Mouse (Mus musculus) erythroblast, embryonic 14.5 days (primary cell): ENCODE data around the gene Hcn3. TPM values are rescaled to one million over a fixed set of nuclear protein-coding genes. Genes with fewer than 3 reads are reported as not detected.

Source experiments
- H3K27me3 ChIP-seq: 2 replicates; pipeline ENCODE4 v1.6.1; 2012; ENCODE audit warnings: inconsistent platforms; ENCODE audit not compliant: control insufficient read depth
- H3K36me3 ChIP-seq: 2 replicates; pipeline ENCODE4 v1.6.1; 2012; ENCODE audit warnings: mild to moderate bottlenecking, inconsistent platforms; ENCODE audit not compliant: control insufficient read depth
- H3K4me1 ChIP-seq: 2 replicates; pipeline ENCODE4 v1.6.1; 2012; ENCODE audit warnings: inconsistent platforms; ENCODE audit not compliant: control insufficient read depth
- H3K4me3 ChIP-seq: replicated peaks from 2 replicates; pipeline ENCODE3; 2012; ENCODE audit warnings: moderate library complexity, mild to moderate bottlenecking, inconsistent platforms
- H3K9me3 ChIP-seq: 2 replicates; pipeline ENCODE4 v1.6.1; 2012; ENCODE audit warnings: low read length, inconsistent platforms, mixed read lengths; ENCODE audit not compliant: control insufficient read depth
- GATA1 ChIP-seq: IDR thresholded peaks from 2 replicates; pipeline ENCODE4 v1.6.1; 2012; ENCODE audit warnings: low read length, inconsistent platforms, mixed read lengths
- TAL1 ChIP-seq: IDR thresholded peaks from 3 replicates; pipeline ENCODE4 v1.6.1; 2012; ENCODE audit warnings: low read length, inconsistent platforms, mixed read lengths
- polyA plus RNA-seq: library from polyadenylated mRNA; stranded (reverse); fragments of >175 nt; gene quantifications from 2 replicates; pipeline ENCODE4 v1.2.3, GENCODE M21; 2012

Gene Hcn3
- polyA plus RNA-seq, 1 experiment = 0.02 TPM

DNA sequence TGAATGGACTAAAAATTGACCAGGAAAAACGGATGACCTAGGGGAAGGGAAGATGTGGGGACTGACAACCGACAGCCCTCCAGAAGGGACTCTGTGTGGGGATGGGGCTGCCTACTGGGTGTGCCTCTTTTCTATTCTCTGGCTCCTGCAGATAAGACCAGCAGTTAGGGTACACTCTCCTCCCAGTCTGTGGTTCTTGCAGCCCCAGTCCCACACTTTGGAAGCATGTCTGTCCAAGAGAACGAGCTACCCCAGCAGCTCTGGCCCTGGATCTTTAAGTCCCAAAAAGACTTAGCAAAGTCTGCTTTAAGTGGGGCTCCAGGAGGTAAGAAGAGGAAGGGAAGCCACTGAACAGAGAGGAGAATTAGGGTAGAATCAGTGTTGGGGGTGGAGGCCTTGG is 24.0 kb downstream of the Hcn3 start, which contains the start of gene Pklr:
Gene Pklr (plus strand): TSS at position 185 of the 400 bp plus-strand sequence.
- peaks cover 95% of the 10 kb centered on the region for H3K4me1 ChIP-seq
- peaks cover under 1% of the 10 kb centered on the region; the same call in 1 of the 2 replicates for H3K9me3 ChIP-seq
- H3K4me3 ChIP-seq = peak within 1 kb of the TSS; percentile 83
- H3K36me3 ChIP-seq = peaks cover 48% of the 10 kb centered on the region
- H3K27me3 ChIP-seq = no peaks in the 10 kb centered on the region
- peak; percentile 25; the same call in 1 of the 2 replicates for TF ChIP-seq GATA1
- TF ChIP-seq TAL1 = 0 out of 3 replicates have a peak, but pooled peaks have one; percentile 21

DNA sequence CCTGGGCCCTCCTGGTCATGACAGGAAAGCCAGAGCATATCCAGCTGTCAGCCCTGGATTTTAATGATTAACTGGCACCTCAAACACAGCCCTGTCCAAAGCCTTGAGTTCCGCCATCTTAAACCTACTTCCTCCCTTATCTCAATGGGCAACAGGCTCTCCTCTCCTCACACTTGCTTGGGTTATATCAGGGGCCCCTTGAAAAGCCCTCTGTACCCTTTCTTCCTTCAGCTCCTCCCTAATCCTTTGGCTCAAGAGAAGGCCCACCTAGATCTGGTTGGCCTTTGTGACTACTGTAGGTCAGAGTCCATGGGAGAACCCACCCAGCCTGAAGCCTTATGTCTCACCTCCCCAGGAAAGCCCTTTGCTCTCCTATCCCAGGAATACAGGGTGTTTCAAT is 26.2 kb downstream of the Hcn3 start:
- no peaks in the 10 kb centered on the region for H3K27me3 ChIP-seq

DNA sequence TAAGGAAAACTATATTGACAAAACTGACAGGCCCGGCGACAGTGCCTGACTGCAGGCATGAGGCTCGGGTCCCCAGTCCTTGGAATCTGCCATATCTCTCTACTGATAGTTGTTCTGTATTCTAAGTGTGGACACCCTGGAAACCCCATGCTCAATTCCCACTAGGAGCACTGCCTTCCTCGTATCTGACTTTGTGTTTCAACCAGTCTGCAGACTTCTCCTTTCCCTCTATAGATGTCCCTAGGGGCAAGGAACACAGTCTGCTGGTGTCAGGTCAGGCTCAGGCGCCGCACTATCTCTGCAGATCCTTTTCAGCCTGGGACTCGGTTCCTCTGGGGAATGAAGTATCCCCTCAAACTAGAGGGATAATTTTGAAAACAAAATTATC is 26.9 kb downstream of the Hcn3 start:
- no peaks in the 10 kb centered on the region for H3K27me3 ChIP-seq
- no peaks in the 10 kb centered on the region for H3K9me3 ChIP-seq
- H3K4me1 ChIP-seq = peaks cover 95% of the 10 kb centered on the region
- peaks cover 21% of the 10 kb centered on the region for H3K36me3 ChIP-seq
- H3K4me3 ChIP-seq = peak overlapping the region; percentile 66
- TF ChIP-seq GATA1 = no peak
- no peak for TF ChIP-seq TAL1

More for the DNA sequence above, 26.2 kb downstream of the Hcn3 start:
- H3K4me3 ChIP-seq = peak overlapping the region; percentile 66
- TF ChIP-seq GATA1 (no peak; the same call in 1 of the 2 replicates), TAL1 (no peak)
- H3K9me3 ChIP-seq = no peaks in the 10 kb centered on the region
- peaks cover 95% of the 10 kb centered on the region for H3K4me1 ChIP-seq
- peaks cover 28% of the 10 kb centered on the region for H3K36me3 ChIP-seq

DNA sequence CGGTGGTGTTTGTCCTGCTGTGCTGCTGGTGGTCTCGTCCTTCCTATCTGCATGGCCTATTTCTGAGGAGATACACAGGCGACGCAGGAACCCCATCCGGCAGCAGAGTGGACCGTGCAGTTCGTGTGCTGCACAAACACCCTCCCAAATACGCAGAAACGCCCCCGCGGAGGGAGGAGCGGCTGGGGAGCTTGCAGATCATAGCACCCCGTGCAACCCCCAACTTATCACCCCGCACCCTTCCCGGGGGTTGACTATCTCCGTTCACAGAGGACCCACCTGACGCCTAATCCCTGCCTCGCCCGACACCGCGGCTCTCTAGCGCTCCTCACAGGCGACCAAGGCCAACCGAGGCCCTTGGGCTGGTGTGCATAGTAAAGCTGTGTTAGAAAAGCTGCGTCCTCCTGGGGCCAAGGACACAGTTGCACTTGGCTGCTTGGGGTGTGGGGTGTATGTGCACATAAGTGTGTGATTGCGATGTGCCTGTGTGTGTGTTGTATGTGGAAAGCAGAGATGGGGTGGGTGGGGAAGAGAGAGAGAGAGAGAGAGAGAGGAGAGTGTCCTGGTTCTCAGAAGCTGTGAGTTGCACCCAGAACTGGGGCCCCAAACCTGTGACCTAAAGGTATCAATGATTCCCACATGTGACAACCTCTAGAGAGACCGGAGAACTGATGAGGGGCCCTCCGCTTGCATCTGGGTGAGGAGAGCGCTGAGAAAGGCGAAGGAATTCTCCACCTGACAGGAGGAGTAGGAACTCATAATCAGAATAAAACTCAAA is 27.5 kb downstream of the Hcn3 start:
- Histone ChIP-seq H3K4me1 (peaks cover 95% of the 10 kb centered on the region), H3K36me3 (peaks cover 15% of the 10 kb centered on the region), H3K4me3 (peak overlapping the region; percentile 66), H3K9me3 (no peaks in the 10 kb centered on the region), H3K27me3 (no peaks in the 10 kb centered on the region)
- TF ChIP-seq TAL1 (peak; percentile 74), GATA1 (peak; percentile 65)

DNA sequence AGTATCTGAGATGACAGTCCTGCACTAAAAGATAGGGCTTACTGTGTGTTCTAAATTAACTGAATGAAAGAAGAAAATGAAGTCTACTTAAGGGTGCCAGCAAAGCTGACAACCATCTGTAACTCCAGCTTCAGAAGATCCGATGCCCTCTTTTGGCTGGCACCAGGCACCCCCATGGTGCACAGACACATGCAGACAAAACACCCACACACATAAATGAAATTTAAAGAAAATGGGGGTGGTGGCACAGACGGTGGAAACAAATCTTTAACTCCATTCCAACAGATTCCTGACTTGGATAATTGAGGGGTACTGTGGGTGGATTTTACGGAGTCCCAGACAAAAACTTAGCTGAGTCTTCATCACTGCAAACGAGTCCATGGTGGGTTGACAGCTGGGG is 28.2 kb downstream of the Hcn3 start:
- no peak for TF ChIP-seq GATA1
- TF ChIP-seq TAL1 = no peak

DNA sequence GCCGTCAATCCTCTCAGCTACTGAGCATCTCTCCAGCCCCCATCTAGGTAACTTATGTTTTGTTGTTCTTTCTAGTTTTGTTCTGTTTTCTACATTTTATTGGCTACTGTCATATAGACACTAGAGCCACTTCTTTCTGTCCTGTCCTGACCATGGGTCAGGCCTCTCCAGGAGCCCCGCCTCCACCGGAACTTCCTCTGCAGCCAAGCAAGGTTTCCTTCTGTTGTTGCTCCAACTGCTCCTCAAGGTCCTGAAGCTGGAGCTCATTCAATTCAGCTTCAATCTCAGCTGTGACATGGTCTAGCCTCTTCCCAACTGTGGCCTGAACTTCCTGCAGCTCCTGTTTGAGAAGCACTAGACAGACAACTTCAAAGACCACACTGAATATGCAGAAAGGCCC is 30.1 kb downstream of the Hcn3 start:
- Histone ChIP-seq H3K4me3 (no peak overlapping the region), H3K27me3 (no peaks in the 10 kb centered on the region), H3K9me3 (no peaks in the 10 kb centered on the region), H3K4me1 (peaks cover 78% of the 10 kb centered on the region), H3K36me3 (peaks cover 5% of the 10 kb centered on the region)
- TF ChIP-seq TAL1 (no peak), GATA1 (no peak)

More for the DNA sequence above, 28.2 kb downstream of the Hcn3 start:
- Histone ChIP-seq H3K4me3 (peak overlapping the region; percentile 66), H3K27me3 (no peaks in the 10 kb centered on the region), H3K9me3 (no peaks in the 10 kb centered on the region), H3K4me1 (peaks cover 91% of the 10 kb centered on the region), H3K36me3 (peaks cover 9% of the 10 kb centered on the region)

DNA sequence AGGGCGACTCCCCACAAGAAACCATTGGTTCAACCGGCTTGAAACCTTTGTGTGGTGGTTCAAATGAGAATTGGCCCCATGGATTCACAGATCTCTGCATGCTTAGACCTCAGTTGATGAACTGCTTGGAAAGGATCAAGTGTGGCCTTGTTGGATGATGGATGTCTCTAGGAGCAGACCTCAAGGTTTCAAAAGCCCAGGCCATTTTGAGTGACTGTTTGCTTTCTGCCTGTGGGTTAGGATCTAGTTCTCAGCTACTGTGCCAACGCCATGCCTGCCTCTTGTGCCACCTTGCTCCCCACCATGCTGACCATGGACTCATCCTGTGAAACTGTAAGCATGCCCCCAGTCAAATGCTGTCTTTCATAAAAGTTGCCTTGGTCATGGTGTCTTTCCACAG is 34.0 kb downstream of the Hcn3 start:
- Histone ChIP-seq H3K27me3 (no peaks in the 10 kb centered on the region), H3K4me1 (peaks cover 58% of the 10 kb centered on the region), H3K36me3 (peaks cover 2% of the 10 kb centered on the region; the same call in 1 of the 2 replicates), H3K4me3 (no peak overlapping the region), H3K9me3 (no peaks in the 10 kb centered on the region)
- no peak for TF ChIP-seq GATA1
- TF ChIP-seq TAL1 = no peak

DNA sequence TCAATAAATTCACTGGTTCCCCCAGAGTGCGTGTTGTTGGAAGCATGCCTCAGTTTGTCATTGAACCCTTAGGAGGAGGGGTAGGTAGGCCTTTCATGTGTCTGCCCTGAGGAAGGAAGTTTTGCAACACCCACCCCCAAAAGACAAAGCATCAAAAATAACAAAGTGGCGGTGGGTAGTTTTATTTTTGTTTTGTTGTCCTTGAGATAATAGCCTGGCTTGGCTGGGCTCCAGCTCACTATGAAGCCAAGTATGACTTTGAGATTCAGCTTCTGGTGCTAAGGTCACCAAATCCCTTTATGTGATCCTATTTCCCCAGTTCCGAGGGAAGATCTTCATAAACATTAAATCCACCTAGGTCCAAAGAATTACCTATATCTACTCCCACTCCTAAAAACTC is 35.8 kb downstream of the Hcn3 start:
- no peak overlapping the region for H3K4me3 ChIP-seq
- peaks cover 2% of the 10 kb centered on the region; the same call in 1 of the 2 replicates for H3K36me3 ChIP-seq
- H3K27me3 ChIP-seq = no peaks in the 10 kb centered on the region
- H3K9me3 ChIP-seq = no peaks in the 10 kb centered on the region
- H3K4me1 ChIP-seq = peaks cover 48% of the 10 kb centered on the region
- TF ChIP-seq TAL1 = no peak

DNA sequence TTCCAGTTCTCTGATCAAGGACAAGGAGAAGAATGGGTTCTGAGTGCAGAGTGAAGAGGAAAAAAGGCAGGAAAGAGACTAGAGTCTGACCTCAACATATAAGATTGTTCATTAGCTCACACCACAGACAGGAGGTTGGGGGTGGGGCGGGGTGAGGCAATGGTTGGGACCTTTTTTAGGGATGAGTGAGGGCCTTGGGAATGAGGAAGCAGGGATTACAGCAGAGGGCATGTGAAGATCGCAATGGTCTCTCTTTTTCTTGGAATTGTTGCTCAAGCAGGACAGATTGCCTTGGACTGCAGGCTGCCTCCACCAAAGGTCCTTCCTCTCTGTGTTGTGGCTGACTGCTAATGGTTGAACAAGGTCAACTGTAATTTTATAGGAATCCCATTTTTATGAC is 36.7 kb downstream of the Hcn3 start:
- TF ChIP-seq GATA1 (no peak), TAL1 (no peak)

More for the DNA sequence above, 36.7 kb downstream of the Hcn3 start:
- H3K27me3 ChIP-seq = no peaks in the 10 kb centered on the region
- H3K4me1 ChIP-seq = peaks cover 40% of the 10 kb centered on the region
- H3K4me3 ChIP-seq = no peak overlapping the region
- no peaks in the 10 kb centered on the region for H3K36me3 ChIP-seq
- no peaks in the 10 kb centered on the region for H3K9me3 ChIP-seq
